Mouse (Mus musculus): ENCODE data around the gene Itgb5.

GRCm38 (mm10) chr16:33979855-33980254 lies 150.4 kb downstream of the Itgb5 start:
- TF ChIP-seq CTCF (IDR thresholded peaks at IDR 0.05; ENCODE audit: borderline replicate concordance, extremely low read depth, insufficient read depth, insufficient read length) (no peak), POLR2A (IDR thresholded peaks at IDR 0.05; ENCODE audit: borderline replicate concordance, extremely low read depth, insufficient read depth, insufficient read length, poor library complexity, severe bottlenecking) (no peak)

All from brain, embryonic 14.5 days (tissue).